In the genomic region with DNA sequence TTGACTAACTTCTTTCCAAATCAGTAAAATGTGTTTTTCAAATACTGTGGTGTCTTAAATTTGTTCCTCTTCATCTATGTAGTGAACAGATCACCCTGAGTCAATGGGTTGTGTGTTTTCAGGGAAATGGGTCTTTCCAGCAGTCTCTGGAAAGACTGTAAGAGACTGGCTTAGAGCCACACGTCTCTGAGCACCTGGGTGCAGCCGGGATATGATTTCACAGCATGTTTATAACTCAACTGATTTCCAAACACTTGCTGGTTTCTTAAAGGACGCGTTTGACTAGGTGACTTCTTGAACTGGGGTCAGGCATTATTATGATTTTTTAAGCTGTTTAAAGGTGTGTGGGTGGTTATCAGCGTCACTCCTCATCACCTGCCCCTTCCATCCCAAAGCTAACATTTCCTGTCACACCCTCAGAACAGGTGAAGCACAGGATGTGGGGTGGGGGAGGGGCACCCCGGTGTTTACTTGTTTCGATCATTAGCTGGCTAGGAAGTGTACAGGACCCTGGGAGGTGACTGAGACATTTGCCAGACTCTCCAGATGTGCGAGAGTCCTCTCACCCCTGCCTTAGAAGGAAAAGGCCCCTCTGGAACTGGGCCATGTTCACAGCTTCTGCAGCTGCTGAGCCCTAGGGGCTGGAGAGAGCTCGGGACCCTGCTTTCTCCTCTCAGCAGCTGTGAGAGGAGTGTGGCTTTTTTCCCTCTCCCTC, we compare ENCODE assay signal across 9 mouse cellular contexts.
DNase-seq lines count a peak whose midpoint lies in the region; ATAC-seq lines count a peak whose summit lies in the region.
"Had no signal": no experiment of that assay in that cellular context is flagged by ENCODE, and none has a peak within 500 bp of the region (broad histone marks: within the 10 kb centered on the region; RNA-seq: fewer than 3 reads in every experiment).

No protein-coding gene starts in this region.

- no peak overlapping the region; the same call in 1 of the 2 replicates for H3K4me2 ChIP-seq in kidney, embryonic 14.5 days (replicated peaks; ENCODE audit: low read depth, low read length)
- H3K4me2 ChIP-seq in heart, embryonic 15.5 days, result 0 out of 2 replicates have a peak overlapping the region, but pooled peaks have one; percentile 32
- no peak overlapping the region for H3K4me2 ChIP-seq in midbrain, embryonic 15.5 days

- no peak overlapping the region for H3K27ac ChIP-seq in kidney, embryonic 14.5 days (ENCODE audit: low read depth, low read length)
- no peak overlapping the region for H3K27ac ChIP-seq in heart, embryonic 15.5 days
- H3K27ac ChIP-seq in midbrain, embryonic 15.5 days, result no peak overlapping the region
- H3K27ac ChIP-seq: liver, embryonic 14.5 days had no signal

- no peak overlapping the region for H3K4me3 ChIP-seq in kidney, embryonic 14.5 days (ENCODE audit: low read length)
- no peak overlapping the region for H3K4me3 ChIP-seq in heart, embryonic 15.5 days
- H3K4me3 ChIP-seq in midbrain, embryonic 15.5 days, result no peak overlapping the region

- no peak for DNase-seq in kidney, adult 8-10 months
- peak; percentile 17 for DNase-seq in embryo, embryonic 10 days (ENCODE audit: low spot score)
- no peak for DNase-seq in adrenal gland, postnatal 25 days
- no peak for DNase-seq in ovary, adult 18-20 months (ENCODE audit: low spot score)

- ATAC-seq in kidney, embryonic 14.5 days (ENCODE audit: low FRiP score, low TSS enrichment), result 0 out of 2 replicates have a peak, but pooled peaks have one; percentile 52
- ATAC-seq in heart, embryonic 15.5 days (replicated peaks; ENCODE audit: insufficient number of reproducible peaks, insufficient read depth, low FRiP score, low read depth), result no peak; the same call in 1 of the 2 replicates
- ATAC-seq in midbrain, embryonic 15.5 days (replicated peaks), result peak; percentile 45
- ATAC-seq in erythroblast, adult 5-6 weeks (replicated peaks; ENCODE audit: low FRiP score, poor library complexity, severe bottlenecking), result no peak

- WGBS in kidney, embryonic 14.5 days, result 51% methylated on average over 9 of the region's 9 CpGs
- 32% methylated on average over 9 of the region's 9 CpGs for WGBS in heart, embryonic 15.5 days
- 72% methylated on average over 9 of the region's 9 CpGs for WGBS in midbrain, embryonic 15.5 days

- H3K36me3 ChIP-seq in kidney, embryonic 14.5 days (ENCODE audit: control insufficient read depth, insufficient read depth, low read length), result no peaks in the 10 kb centered on the region
- no peaks in the 10 kb centered on the region for H3K36me3 ChIP-seq in heart, embryonic 15.5 days
- no peaks in the 10 kb centered on the region for H3K36me3 ChIP-seq in midbrain, embryonic 15.5 days (replicated peaks)

- H3K27me3 ChIP-seq in kidney, embryonic 14.5 days (ENCODE audit: control insufficient read depth, insufficient read depth, low read length), result no peaks in the 10 kb centered on the region
- H3K27me3 ChIP-seq in heart, embryonic 15.5 days, result no peaks in the 10 kb centered on the region
- H3K27me3 ChIP-seq in midbrain, embryonic 15.5 days (replicated peaks), result no peaks in the 10 kb centered on the region

- no peaks in the 10 kb centered on the region for H3K4me1 ChIP-seq in kidney, embryonic 14.5 days (ENCODE audit: control insufficient read depth, insufficient read depth, low read length)
- H3K4me1 ChIP-seq in heart, embryonic 15.5 days (replicated peaks), result peaks cover 18% of the 10 kb centered on the region
- peaks cover 5% of the 10 kb centered on the region; the same call in 1 of the 2 replicates for H3K4me1 ChIP-seq in midbrain, embryonic 15.5 days

- no peaks in the 10 kb centered on the region for H3K9me3 ChIP-seq in kidney, embryonic 14.5 days (ENCODE audit: control insufficient read depth, low read length)
- H3K9me3 ChIP-seq in heart, embryonic 15.5 days (replicated peaks), result no peaks in the 10 kb centered on the region
- no peaks in the 10 kb centered on the region for H3K9me3 ChIP-seq in midbrain, embryonic 15.5 days

- H3K9ac ChIP-seq in kidney, embryonic 14.5 days (ENCODE audit: low read depth, low read length), result no peak overlapping the region
- H3K9ac ChIP-seq in heart, embryonic 15.5 days, result no peak overlapping the region
- no peak overlapping the region for H3K9ac ChIP-seq in midbrain, embryonic 15.5 days
- H3K9ac ChIP-seq: liver, embryonic 14.5 days had no signal

Comparison
In these comparisons a context has a peak if more than half of its experiments do, and no peak if none do; other contexts are left out.
1. ATAC-seq: peak in kidney, embryonic 14.5 days (single experiment) and midbrain, embryonic 15.5 days (single experiment); none in heart, embryonic 15.5 days (single experiment) and erythroblast, adult 5-6 weeks (single experiment).